Mouse (Mus musculus) ES-E14 (cell line): ENCODE results near the gene Gpr119.

Experiments used
- CHD2 ChIP-seq: IDR thresholded peaks from 2 replicates; pipeline ENCODE4 v1.6.1; 2014; ENCODE audit warnings: mild to moderate bottlenecking, low read depth, low read length, inconsistent platforms
- MAFK ChIP-seq: IDR thresholded peaks from 2 replicates; pipeline ENCODE4 v1.6.1; 2014; ENCODE audit warnings: mild to moderate bottlenecking, low read depth, low read length, inconsistent platforms; ENCODE audit not compliant: insufficient read depth
- ZNF384 ChIP-seq: IDR thresholded peaks from 2 replicates; pipeline ENCODE4 v1.6.1; 2012; ENCODE audit warnings: low read depth, low read length, inconsistent platforms

GRCm38 (mm10) chrX:48644122-48644521, 30.2 kb downstream of the Gpr119 start:
- TF ChIP-seq CHD2 (no peak), ZNF384 (no peak), MAFK (no peak)
